Mouse (Mus musculus) forebrain, embryonic 14.5 days (tissue): ENCODE measurements around the gene Ppp4r2. TPM values are rescaled to one million over a fixed set of nuclear protein-coding genes. Genes with fewer than 3 reads are reported as not detected.

Experiments
- ATAC-seq: fragments of 200-750 bp; cut with Nextera tagmentation; 2 replicates; pipeline ENCODE4 v1.8.0; 2017; ENCODE audit warnings: mild to moderate bottlenecking, moderate library complexity
- DNase-seq: peaks from one replicate; pipeline ENCODE4 v3.0.0-alpha.2; 2015; ENCODE audit warnings: low spot score
- H3K27ac ChIP-seq: fragments of 300-500 bp; sonication (generic); 2 replicates; pipeline ENCODE4 v1.5.1; 2014; ENCODE audit warnings: low read depth, mild to moderate bottlenecking, control low read depth, low read length, moderate library complexity
- H3K27me3 ChIP-seq: fragments of 300-500 bp; sonication (generic); replicated peaks from 2 replicates; pipeline ENCODE4 v1.6.1; 2014; ENCODE audit warnings: low read length, control low read depth, mixed read lengths; ENCODE audit not compliant: control insufficient read depth, insufficient read depth
- H3K36me3 ChIP-seq: fragments of 300-500 bp; sonication (generic); 2 replicates; pipeline ENCODE4 v1.6.1; 2014; ENCODE audit warnings: low read length, control low read depth; ENCODE audit not compliant: control insufficient read depth, insufficient read depth
- H3K4me1 ChIP-seq: fragments of 300-500 bp; sonication (generic); 2 replicates; pipeline ENCODE4 v1.6.1; 2014; ENCODE audit warnings: antibody characterized with exemption, low read length, control low read depth; ENCODE audit not compliant: control insufficient read depth, insufficient read depth
- H3K4me2 ChIP-seq: fragments of 300-500 bp; sonication (generic); 2 replicates; pipeline ENCODE4 v1.6.1; 2014; ENCODE audit warnings: mild to moderate bottlenecking, control low read depth, low read length
- H3K4me3 ChIP-seq: fragments of 300-500 bp; sonication (generic); 2 replicates; pipeline ENCODE4 v1.5.1; 2014; ENCODE audit warnings: low read depth, low read length, control low read depth
- H3K9ac ChIP-seq: fragments of 300-500 bp; sonication (generic); 2 replicates; pipeline ENCODE4 v1.6.1; 2014; ENCODE audit warnings: mild to moderate bottlenecking, low read length, control low read depth, moderate library complexity
- H3K9me3 ChIP-seq: fragments of 300-500 bp; sonication (generic); replicated peaks from 2 replicates; pipeline ENCODE4 v1.6.1; 2016; ENCODE audit warnings: low read length, control low read depth, mixed read lengths; ENCODE audit not compliant: control insufficient read depth
- WGBS: fragments of 180-500 bp; shearing (Covaris S2); extraction: QIAGEN DNeasy Blood & Tissue Kit; methylation state at CpG from one replicate; pipeline ENCODE4 v1.1.7; 2014; 5-methylcytosine and 5-hydroxymethylcytosine counted together
- polyA plus RNA-seq: library from polyadenylated mRNA; unstranded; fragments of >200 nt; fragmentation: Nextera tagmentation; extraction: Ambion mirVana; gene quantifications from 2 replicates; pipeline ENCODE4 v1.2.1, GENCODE M21; 2014

The Ppp4r2 gene
- polyA plus RNA-seq = 25.7 and 30.5 TPM in 2 replicates

GRCm38 (mm10) chr6:100833355-100833754, at the start of gene Ppp4r2:
Gene Ppp4r2 (plus strand): TSS chr6:100833622.
- Histone ChIP-seq H3K27ac (peak within 1 kb of the TSS; percentile 92), H3K27me3 (no peaks in the 10 kb centered on the region), H3K9ac (peak within 1 kb of the TSS; percentile 87), H3K4me2 (peak within 1 kb of the TSS; percentile 55), H3K4me3 (peak within 1 kb of the TSS; percentile 81), H3K36me3 (peaks cover 32% of the 10 kb centered on the region), H3K4me1 (peaks cover 11% of the 10 kb centered on the region), H3K9me3 (no peaks in the 10 kb centered on the region)
- ATAC-seq (peak; percentile 95), DNase-seq (peak; percentile 96)
- WGBS = under 1% methylated on average over 38 of the region's 50 CpGs

DNA sequence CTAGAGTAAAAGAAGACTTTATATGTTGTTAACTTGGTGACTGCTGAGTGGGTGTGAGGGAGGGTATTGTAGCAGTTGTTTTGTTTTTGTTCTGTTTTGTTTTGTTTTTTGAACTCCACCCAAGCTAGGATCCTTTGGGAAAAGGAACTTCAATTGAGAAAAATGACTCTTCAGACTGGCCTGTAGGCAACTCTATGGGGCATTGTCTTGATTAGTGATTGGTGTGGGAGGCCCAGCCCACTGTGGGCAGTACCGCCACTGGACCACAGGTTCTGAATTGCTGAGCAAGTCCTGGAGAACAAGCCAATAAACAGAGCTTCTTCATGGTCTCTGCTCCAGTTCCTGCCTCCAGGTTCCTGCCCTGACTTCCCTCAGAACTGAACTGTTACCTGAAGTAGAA, 45.7 kb upstream of the Ppp4r2 start:
- Histone ChIP-seq H3K4me1 (no peaks in the 10 kb centered on the region), H3K27me3 (no peaks in the 10 kb centered on the region), H3K36me3 (no peaks in the 10 kb centered on the region), H3K9me3 (no peaks in the 10 kb centered on the region), H3K4me2 (no peak overlapping the region), H3K9ac (no peak overlapping the region), H3K27ac (no peak overlapping the region), H3K4me3 (no peak overlapping the region)
- ATAC-seq (no peak), DNase-seq (no peak)
- 88% methylated on average over 1 of the region's 1 CpGs for WGBS

GRCm38 (mm10) chr6:100789161-100789560, 44.3 kb upstream of the Ppp4r2 start:
- ATAC-seq = no peak
- Histone ChIP-seq H3K27me3 (no peaks in the 10 kb centered on the region), H3K4me1 (no peaks in the 10 kb centered on the region), H3K36me3 (no peaks in the 10 kb centered on the region), H3K9ac (no peak overlapping the region), H3K4me3 (no peak overlapping the region), H3K9me3 (no peaks in the 10 kb centered on the region), H3K4me2 (no peak overlapping the region), H3K27ac (no peak overlapping the region)
- DNase-seq = no peak
- 85% methylated on average over 1 of the region's 1 CpGs for WGBS

DNA sequence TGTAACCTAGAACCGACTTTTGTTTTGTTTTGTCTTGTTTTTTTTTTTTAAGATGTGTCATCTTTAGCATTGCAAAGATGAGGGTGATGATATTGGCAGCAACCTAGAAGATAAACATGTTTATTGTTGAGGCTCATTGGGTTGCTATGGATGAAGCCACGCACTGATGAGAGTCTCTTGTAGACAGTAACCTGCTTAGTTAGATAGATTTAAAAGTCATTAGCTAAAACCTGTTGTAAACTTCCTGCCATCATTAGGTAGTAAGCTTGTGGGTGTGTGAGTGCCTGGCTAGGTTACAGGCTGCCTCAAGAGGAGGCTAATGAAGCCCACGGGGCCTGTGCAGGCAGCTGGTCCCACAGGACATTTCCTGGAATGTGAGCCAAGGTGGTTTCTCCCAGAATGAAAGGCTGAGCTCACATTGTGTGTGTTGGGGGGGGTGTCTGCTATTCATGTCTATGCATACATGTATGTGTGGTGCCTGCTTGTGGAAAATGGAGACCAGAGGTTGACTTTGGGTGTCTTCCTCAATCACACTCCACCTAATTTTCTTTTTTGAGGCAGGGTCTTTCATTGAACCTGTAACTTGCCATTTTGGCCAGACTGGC, 41.3 kb upstream of the Ppp4r2 start:
- ATAC-seq (no peak), DNase-seq (no peak)

DNA sequence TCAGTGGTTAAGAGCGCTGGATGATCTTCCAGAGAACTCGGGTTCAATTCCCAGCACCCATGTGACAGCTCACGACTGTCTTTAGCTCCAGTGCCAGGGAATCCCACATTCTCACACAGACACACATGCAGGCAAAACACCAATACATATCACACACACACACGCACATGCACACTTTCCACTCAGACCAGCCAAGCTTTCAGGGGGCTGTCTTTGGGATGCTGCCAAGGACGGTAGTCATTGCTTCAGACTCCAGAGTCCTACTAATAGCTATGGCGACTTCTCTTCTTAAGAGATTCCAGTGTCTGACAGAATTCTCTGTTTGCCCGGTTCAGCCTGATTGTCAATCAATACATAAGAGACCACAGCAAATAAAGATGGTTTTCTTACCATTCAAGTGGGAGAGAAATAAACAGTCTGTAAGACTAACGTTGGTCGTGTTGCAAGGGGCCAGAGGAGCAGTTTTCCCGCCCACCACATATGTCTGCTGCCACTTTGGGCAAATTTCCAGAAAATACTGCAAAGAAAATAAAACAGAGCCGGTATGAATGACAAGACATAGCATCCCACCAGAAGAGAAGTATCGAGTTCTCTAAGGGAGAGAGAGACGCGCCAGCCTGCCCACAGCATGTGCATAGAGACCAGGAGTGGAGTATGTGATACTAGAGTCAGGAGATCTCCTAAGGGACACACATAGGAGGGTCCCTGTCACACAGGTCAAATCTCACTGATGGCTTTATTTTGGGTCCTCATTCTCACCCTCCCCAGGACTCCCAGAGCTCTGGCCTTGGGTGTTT, 40.3 kb upstream of the Ppp4r2 start:
- ATAC-seq (peak; percentile 67; the same call in 1 of the 2 replicates), DNase-seq (peak; percentile 66)
- H3K9ac ChIP-seq = no peak overlapping the region
- no peak overlapping the region for H3K4me2 ChIP-seq
- no peak overlapping the region for H3K27ac ChIP-seq
- H3K4me1 ChIP-seq = 0 out of 2 replicates have a peak, but pooled peaks cover 2% of the 10 kb centered on the region
- WGBS = 52% methylated on average over 14 of the region's 14 CpGs
- no peaks in the 10 kb centered on the region for H3K27me3 ChIP-seq
- H3K4me3 ChIP-seq = no peak overlapping the region
- H3K36me3 ChIP-seq = no peaks in the 10 kb centered on the region
- no peaks in the 10 kb centered on the region for H3K9me3 ChIP-seq

More for the DNA sequence above, 41.3 kb upstream of the Ppp4r2 start:
- H3K27me3 ChIP-seq = no peaks in the 10 kb centered on the region
- no peak overlapping the region for H3K4me3 ChIP-seq
- H3K9me3 ChIP-seq = no peaks in the 10 kb centered on the region
- no peaks in the 10 kb centered on the region for H3K36me3 ChIP-seq
- no peak overlapping the region for H3K27ac ChIP-seq
- 0 out of 2 replicates have a peak, but pooled peaks cover 2% of the 10 kb centered on the region for H3K4me1 ChIP-seq
- H3K4me2 ChIP-seq = no peak overlapping the region
- H3K9ac ChIP-seq = no peak overlapping the region
- WGBS = 78% methylated on average over 3 of the region's 3 CpGs

- H3K9ac ChIP-seq = no peak overlapping the region
- H3K4me3 ChIP-seq = no peak overlapping the region
- no peak overlapping the region for H3K4me2 ChIP-seq
- ATAC-seq (0 out of 2 replicates have a peak, but pooled peaks have one; percentile 22), DNase-seq (peak; percentile 69)
- 39% methylated on average over 6 of the region's 6 CpGs for WGBS
- no peaks in the 10 kb centered on the region for H3K27me3 ChIP-seq
- H3K27ac ChIP-seq = no peak overlapping the region
- H3K36me3 ChIP-seq = no peaks in the 10 kb centered on the region
- no peaks in the 10 kb centered on the region for H3K9me3 ChIP-seq
- 0 out of 2 replicates have a peak, but pooled peaks cover 2% of the 10 kb centered on the region for H3K4me1 ChIP-seq
These were observed 37.6 kb upstream of the Ppp4r2 start for GRCm38 (mm10) chr6:100795797-100796196.

GRCm38 (mm10) chr6:100799290-100799689, 34.1 kb upstream of the Ppp4r2 start:
- DNase-seq = no peak
- Histone ChIP-seq H3K4me1 (0 out of 2 replicates have a peak, but pooled peaks cover 2% of the 10 kb centered on the region), H3K4me3 (no peak overlapping the region), H3K9ac (no peak overlapping the region), H3K27me3 (no peaks in the 10 kb centered on the region), H3K4me2 (no peak overlapping the region), H3K9me3 (no peaks in the 10 kb centered on the region), H3K36me3 (no peaks in the 10 kb centered on the region), H3K27ac (no peak overlapping the region)
- WGBS = 92% methylated on average over 6 of the region's 6 CpGs
- no peak for ATAC-seq

GRCm38 (mm10) chr6:100799766-100800165, 33.7 kb upstream of the Ppp4r2 start:
- Histone ChIP-seq H3K9me3 (no peaks in the 10 kb centered on the region), H3K4me2 (no peak overlapping the region), H3K27me3 (no peaks in the 10 kb centered on the region), H3K27ac (no peak overlapping the region), H3K4me1 (0 out of 2 replicates have a peak, but pooled peaks cover 2% of the 10 kb centered on the region), H3K4me3 (no peak overlapping the region), H3K36me3 (no peaks in the 10 kb centered on the region), H3K9ac (no peak overlapping the region)
- ATAC-seq (no peak), DNase-seq (no peak)
- WGBS = 92% methylated on average over 4 of the region's 4 CpGs

- no peaks in the 10 kb centered on the region for H3K9me3 ChIP-seq
- H3K4me2 ChIP-seq = no peak overlapping the region
- no peak overlapping the region for H3K27ac ChIP-seq
- ATAC-seq (no peak), DNase-seq (no peak)
- no peaks in the 10 kb centered on the region for H3K36me3 ChIP-seq
- 86% methylated on average over 10 of the region's 10 CpGs for WGBS
- H3K27me3 ChIP-seq = no peaks in the 10 kb centered on the region
- H3K9ac ChIP-seq = no peak overlapping the region
- H3K4me3 ChIP-seq = no peak overlapping the region
- H3K4me1 ChIP-seq = 0 out of 2 replicates have a peak, but pooled peaks cover 2% of the 10 kb centered on the region
These were observed 32.9 kb upstream of the Ppp4r2 start for GRCm38 (mm10) chr6:100800497-100800955.
